Mouse (Mus musculus): ENCODE measurements at regions not wholly inside any gene's neighbourhood (a gene's known extent, or its start where the extent isn't known, plus 50 kb on each side); places are given as distances from the start of the nearest gene placed in this dataset.
A peak's percentile ranks its signal among the peaks of the same experiment; 100 is the strongest.

- no peak overlapping the region for H3K27ac ChIP-seq (ENCODE audit: low read depth, low read length)
- no peak overlapping the region for H3K4me2 ChIP-seq (ENCODE audit: low read depth, low read length)
- H3K36me3 ChIP-seq (ENCODE audit: control insufficient read depth, insufficient read depth, low read length), result no peaks in the 10 kb centered on the region
- H3K4me1 ChIP-seq (ENCODE audit: control insufficient read depth, insufficient read depth, low read length), result peaks cover 16% of the 10 kb centered on the region
- no peak overlapping the region for H3K9ac ChIP-seq (replicated peaks; ENCODE audit: low read depth, low read length)
- no peaks in the 10 kb centered on the region for H3K9me3 ChIP-seq (ENCODE audit: control insufficient read depth, low read length)
- no peak overlapping the region for H3K4me3 ChIP-seq (ENCODE audit: low read depth, low read length)
- no peak for ATAC-seq (ENCODE audit: low read depth)
- H3K27me3 ChIP-seq (ENCODE audit: control insufficient read depth, insufficient read depth, low read length), result no peaks in the 10 kb centered on the region
- 60% methylated on average over 6 of the region's 6 CpGs for WGBS
These were observed 139.1 kb upstream of the Igsf21 start for GRCm38 (mm10) chr4:140385686-140386085.

- Histone ChIP-seq H3K9me3 (ENCODE audit: control insufficient read depth, low read length) (no peaks in the 10 kb centered on the region), H3K9ac (replicated peaks; ENCODE audit: low read depth, low read length) (no peak overlapping the region), H3K4me3 (ENCODE audit: low read depth, low read length) (no peak overlapping the region), H3K4me1 (ENCODE audit: control insufficient read depth, insufficient read depth, low read length) (peaks cover 17% of the 10 kb centered on the region), H3K36me3 (ENCODE audit: control insufficient read depth, insufficient read depth, low read length) (no peaks in the 10 kb centered on the region), H3K4me2 (ENCODE audit: low read depth, low read length) (no peak overlapping the region), H3K27ac (ENCODE audit: low read depth, low read length) (no peak overlapping the region), H3K27me3 (ENCODE audit: control insufficient read depth, insufficient read depth, low read length) (no peaks in the 10 kb centered on the region)
- no peak for ATAC-seq (ENCODE audit: low read depth)
- WGBS, result 82% methylated on average over 14 of the region's 14 CpGs
These were observed 138.6 kb upstream of the Igsf21 start for GRCm38 (mm10) chr4:140385226-140385625.

GRCm38 (mm10) chr4:140383596-140383995 lies 137.0 kb upstream of the Igsf21 start:
- H3K27me3 ChIP-seq (ENCODE audit: control insufficient read depth, insufficient read depth, low read length), result no peaks in the 10 kb centered on the region
- H3K4me3 ChIP-seq (ENCODE audit: low read depth, low read length), result no peak overlapping the region
- no peak for ATAC-seq (ENCODE audit: low read depth)
- 84% methylated on average over 7 of the region's 7 CpGs for WGBS
- peaks cover 17% of the 10 kb centered on the region for H3K4me1 ChIP-seq (ENCODE audit: control insufficient read depth, insufficient read depth, low read length)
- H3K36me3 ChIP-seq (ENCODE audit: control insufficient read depth, insufficient read depth, low read length), result no peaks in the 10 kb centered on the region
- H3K9ac ChIP-seq (replicated peaks; ENCODE audit: low read depth, low read length), result no peak overlapping the region
- no peaks in the 10 kb centered on the region for H3K9me3 ChIP-seq (ENCODE audit: control insufficient read depth, low read length)
- H3K4me2 ChIP-seq (ENCODE audit: low read depth, low read length), result no peak overlapping the region
- no peak overlapping the region for H3K27ac ChIP-seq (ENCODE audit: low read depth, low read length)

- Histone ChIP-seq H3K27me3 (ENCODE audit: control insufficient read depth, insufficient read depth, low read length) (no peaks in the 10 kb centered on the region), H3K27ac (ENCODE audit: low read depth, low read length) (peak overlapping the region; percentile 24; the same call in 1 of the 2 replicates), H3K4me2 (ENCODE audit: low read depth, low read length) (no peak overlapping the region), H3K4me3 (ENCODE audit: low read depth, low read length) (no peak overlapping the region), H3K9ac (replicated peaks; ENCODE audit: low read depth, low read length) (no peak overlapping the region), H3K9me3 (ENCODE audit: control insufficient read depth, low read length) (no peaks in the 10 kb centered on the region), H3K36me3 (ENCODE audit: control insufficient read depth, insufficient read depth, low read length) (no peaks in the 10 kb centered on the region), H3K4me1 (ENCODE audit: control insufficient read depth, insufficient read depth, low read length) (peaks cover 13% of the 10 kb centered on the region)
- ATAC-seq (ENCODE audit: low read depth), result 0 out of 2 replicates have a peak, but pooled peaks have one; percentile 38
- 17% methylated on average over 13 of the region's 13 CpGs for WGBS
These were observed 134.1 kb upstream of the Igsf21 start for GRCm38 (mm10) chr4:140380733-140381132.

- ATAC-seq (ENCODE audit: low read depth), result no peak
- Histone ChIP-seq H3K27me3 (ENCODE audit: control insufficient read depth, insufficient read depth, low read length) (no peaks in the 10 kb centered on the region), H3K9ac (replicated peaks; ENCODE audit: low read depth, low read length) (no peak overlapping the region), H3K9me3 (ENCODE audit: control insufficient read depth, low read length) (no peaks in the 10 kb centered on the region), H3K27ac (ENCODE audit: low read depth, low read length) (no peak overlapping the region), H3K4me2 (ENCODE audit: low read depth, low read length) (no peak overlapping the region), H3K4me3 (ENCODE audit: low read depth, low read length) (no peak overlapping the region), H3K36me3 (ENCODE audit: control insufficient read depth, insufficient read depth, low read length) (no peaks in the 10 kb centered on the region), H3K4me1 (ENCODE audit: control insufficient read depth, insufficient read depth, low read length) (peaks cover 13% of the 10 kb centered on the region)
- 71% methylated on average over 1 of the region's 1 CpGs for WGBS
These were observed 131.4 kb upstream of the Igsf21 start for GRCm38 (mm10) chr4:140377941-140378340.

- H3K4me1 ChIP-seq (ENCODE audit: control insufficient read depth, insufficient read depth, low read length), result peaks cover 2% of the 10 kb centered on the region; the same call in 1 of the 2 replicates
- no peaks in the 10 kb centered on the region for H3K27me3 ChIP-seq (ENCODE audit: control insufficient read depth, insufficient read depth, low read length)
- no peaks in the 10 kb centered on the region for H3K9me3 ChIP-seq (ENCODE audit: control insufficient read depth, low read length)
- no peak for ATAC-seq (ENCODE audit: low read depth)
- H3K27ac ChIP-seq (ENCODE audit: low read depth, low read length), result no peak overlapping the region
- H3K4me3 ChIP-seq (ENCODE audit: low read depth, low read length), result no peak overlapping the region
- no peak overlapping the region for H3K4me2 ChIP-seq (ENCODE audit: low read depth, low read length)
- no peaks in the 10 kb centered on the region for H3K36me3 ChIP-seq (ENCODE audit: control insufficient read depth, insufficient read depth, low read length)
- no peak overlapping the region for H3K9ac ChIP-seq (replicated peaks; ENCODE audit: low read depth, low read length)
- WGBS, result 45% methylated on average over 11 of the region's 11 CpGs
These were observed 126.2 kb upstream of the Igsf21 start for GRCm38 (mm10) chr4:140372586-140373325.

- no peaks in the 10 kb centered on the region for H3K36me3 ChIP-seq (ENCODE audit: control insufficient read depth, insufficient read depth, low read length)
- no peak overlapping the region for H3K9ac ChIP-seq (replicated peaks; ENCODE audit: low read depth, low read length)
- no peak overlapping the region for H3K4me2 ChIP-seq (ENCODE audit: low read depth, low read length)
- H3K27ac ChIP-seq (ENCODE audit: low read depth, low read length), result no peak overlapping the region
- 89% methylated on average over 20 of the region's 20 CpGs for WGBS
- no peak for ATAC-seq (ENCODE audit: low read depth)
- no peaks in the 10 kb centered on the region for H3K27me3 ChIP-seq (ENCODE audit: control insufficient read depth, insufficient read depth, low read length)
- no peak overlapping the region for H3K4me3 ChIP-seq (ENCODE audit: low read depth, low read length)
- peaks cover 3% of the 10 kb centered on the region; the same call in 1 of the 2 replicates for H3K4me1 ChIP-seq (ENCODE audit: control insufficient read depth, insufficient read depth, low read length)
- no peaks in the 10 kb centered on the region for H3K9me3 ChIP-seq (ENCODE audit: control insufficient read depth, low read length)
These were observed 125.0 kb upstream of the Igsf21 start for GRCm38 (mm10) chr4:140371426-140372213.

GRCm38 (mm10) chr4:140366975-140367680 lies 120.5 kb upstream of the Igsf21 start:
- H3K4me3 ChIP-seq (ENCODE audit: low read depth, low read length), result no peak overlapping the region
- no peak overlapping the region for H3K4me2 ChIP-seq (ENCODE audit: low read depth, low read length)
- 24% methylated on average over 8 of the region's 8 CpGs for WGBS
- peak; percentile 57; the same call in 1 of the 2 replicates for ATAC-seq (ENCODE audit: low read depth)
- no peak overlapping the region for H3K9ac ChIP-seq (replicated peaks; ENCODE audit: low read depth, low read length)
- H3K36me3 ChIP-seq (ENCODE audit: control insufficient read depth, insufficient read depth, low read length), result no peaks in the 10 kb centered on the region
- no peak overlapping the region for H3K27ac ChIP-seq (ENCODE audit: low read depth, low read length)
- H3K9me3 ChIP-seq (ENCODE audit: control insufficient read depth, low read length), result no peaks in the 10 kb centered on the region
- H3K4me1 ChIP-seq (ENCODE audit: control insufficient read depth, insufficient read depth, low read length), result peaks cover 3% of the 10 kb centered on the region; the same call in 1 of the 2 replicates
- no peaks in the 10 kb centered on the region for H3K27me3 ChIP-seq (ENCODE audit: control insufficient read depth, insufficient read depth, low read length)
